Mouse (Mus musculus): ENCODE results near the gene Dab2. TPM values are rescaled to one million over a fixed set of nuclear protein-coding genes. Genes with fewer than 3 reads are reported as not detected.

Gene Dab2
- total RNA-seq (2021): 10 to 100 TPM; 45.2 to 49.0 TPM

DNA sequence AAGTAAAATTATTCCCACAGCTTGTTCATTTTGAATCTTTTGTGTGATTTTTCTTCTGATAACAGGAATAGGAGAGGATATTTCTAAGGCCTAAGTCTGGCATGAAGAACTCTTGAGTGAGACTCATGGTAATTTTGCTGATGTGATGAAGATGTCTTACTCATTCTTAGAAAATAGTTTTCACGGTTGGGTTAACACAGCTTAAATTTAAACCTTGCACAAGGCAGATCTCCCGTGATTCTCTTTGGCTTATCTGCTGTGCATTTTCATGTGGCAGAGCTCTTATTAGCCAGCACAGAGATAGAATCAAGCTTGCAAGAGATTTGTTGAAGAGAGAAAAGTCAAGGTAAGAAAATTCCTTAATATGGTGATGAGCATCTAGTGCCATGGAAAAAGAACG, at the start of gene Dab2:
Gene Dab2 (plus strand): TSS at position 235 of the 400 bp plus-strand sequence.
- DNase-seq: no peak

DNA sequence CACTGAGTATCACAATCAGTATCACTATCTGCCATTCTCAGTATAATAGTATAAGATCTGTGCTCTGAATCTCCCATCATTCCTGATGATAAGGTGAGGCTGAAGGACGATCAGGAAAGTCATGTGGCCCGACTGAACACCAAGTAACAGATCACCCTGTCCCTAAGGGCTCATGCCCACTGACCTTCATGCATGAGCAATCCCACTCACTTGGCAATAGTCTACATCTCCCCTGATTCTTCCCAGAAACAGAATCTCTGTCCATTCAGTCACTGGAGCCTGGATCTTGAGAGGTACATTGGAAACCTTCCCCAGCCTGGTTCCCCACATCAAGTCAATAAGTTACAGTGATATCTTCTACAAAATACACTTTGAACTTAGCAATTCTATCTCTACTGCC, 46.1 kb upstream of the Dab2 start:
- DNase-seq: no peak

DNA sequence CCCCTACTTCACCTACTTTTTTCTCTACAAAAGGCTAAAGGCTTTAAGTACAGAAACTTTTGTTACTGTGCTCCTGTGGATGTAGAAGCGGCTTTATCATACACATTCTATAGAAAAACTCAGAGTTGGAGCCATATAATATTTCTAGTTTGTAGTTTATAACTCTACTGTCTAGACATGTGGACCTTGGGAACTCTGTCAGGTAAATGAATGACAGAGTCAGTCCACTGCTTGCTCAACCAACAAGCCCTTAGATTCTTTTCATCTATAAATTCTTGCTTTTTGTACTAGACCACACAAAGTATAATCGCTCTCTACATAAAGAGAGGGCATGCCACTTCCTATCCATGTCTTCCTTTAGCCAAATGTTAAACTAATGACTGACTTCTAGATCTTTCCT, 45.2 kb upstream of the Dab2 start:
- DNase-seq: no peak

DNA sequence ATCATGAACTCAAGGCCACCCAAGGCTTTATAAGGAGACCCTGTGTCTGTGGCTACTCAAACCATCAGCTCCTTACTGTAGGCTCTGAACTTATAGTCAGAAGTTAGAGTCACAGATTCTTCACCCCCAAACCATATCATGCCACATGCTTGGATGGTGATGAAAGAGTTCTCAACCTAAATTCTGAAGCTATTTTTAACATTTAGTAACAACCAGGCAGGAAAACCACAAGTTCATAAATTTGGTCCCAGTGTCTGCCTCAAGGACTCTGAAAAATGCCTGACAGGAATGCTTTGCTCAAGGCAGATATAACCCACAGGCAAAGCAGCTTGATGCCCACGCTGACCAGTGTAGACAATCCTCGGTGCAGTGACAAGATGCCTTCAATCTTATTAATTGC, 42.5 kb upstream of the Dab2 start:
- DNase-seq: no peak

DNA sequence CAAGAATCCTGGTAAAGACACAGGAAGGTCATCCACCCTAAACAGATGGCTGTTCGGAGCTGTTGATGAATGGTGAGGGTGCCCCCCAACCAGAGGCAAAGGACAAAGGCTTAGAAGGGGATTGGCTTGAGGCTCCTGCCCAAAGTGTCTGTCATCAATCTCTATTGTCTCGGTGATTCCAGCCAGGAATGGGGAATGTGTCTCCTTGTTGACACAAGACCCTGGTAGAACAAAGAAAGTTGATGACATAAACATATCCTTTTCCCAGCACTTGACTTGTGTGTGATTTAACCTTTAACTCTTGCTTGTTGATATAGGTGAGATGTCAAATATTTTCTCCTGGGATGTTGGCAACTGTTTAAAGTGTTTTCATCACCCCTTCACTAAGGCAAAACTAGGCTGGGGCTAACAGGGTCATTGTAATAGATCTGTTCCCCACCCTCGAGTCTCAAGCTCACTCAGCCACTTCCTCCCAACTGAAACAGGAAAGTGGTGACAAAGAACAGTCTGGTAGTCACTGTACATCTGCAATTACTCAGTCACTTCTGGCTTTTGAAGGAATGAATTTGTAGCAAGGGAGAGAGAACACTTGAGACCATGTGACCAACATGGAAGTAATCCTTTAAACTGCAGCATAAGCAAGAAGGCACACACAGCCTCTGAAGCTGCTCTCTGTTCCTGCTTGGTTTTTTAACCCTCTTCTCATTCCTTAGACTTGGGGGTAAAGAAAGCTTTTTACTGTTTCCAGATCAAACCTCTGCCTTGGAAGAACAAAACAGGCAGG, 39.4 kb upstream of the Dab2 start:
- DNase-seq: peak; percentile 18

DNA sequence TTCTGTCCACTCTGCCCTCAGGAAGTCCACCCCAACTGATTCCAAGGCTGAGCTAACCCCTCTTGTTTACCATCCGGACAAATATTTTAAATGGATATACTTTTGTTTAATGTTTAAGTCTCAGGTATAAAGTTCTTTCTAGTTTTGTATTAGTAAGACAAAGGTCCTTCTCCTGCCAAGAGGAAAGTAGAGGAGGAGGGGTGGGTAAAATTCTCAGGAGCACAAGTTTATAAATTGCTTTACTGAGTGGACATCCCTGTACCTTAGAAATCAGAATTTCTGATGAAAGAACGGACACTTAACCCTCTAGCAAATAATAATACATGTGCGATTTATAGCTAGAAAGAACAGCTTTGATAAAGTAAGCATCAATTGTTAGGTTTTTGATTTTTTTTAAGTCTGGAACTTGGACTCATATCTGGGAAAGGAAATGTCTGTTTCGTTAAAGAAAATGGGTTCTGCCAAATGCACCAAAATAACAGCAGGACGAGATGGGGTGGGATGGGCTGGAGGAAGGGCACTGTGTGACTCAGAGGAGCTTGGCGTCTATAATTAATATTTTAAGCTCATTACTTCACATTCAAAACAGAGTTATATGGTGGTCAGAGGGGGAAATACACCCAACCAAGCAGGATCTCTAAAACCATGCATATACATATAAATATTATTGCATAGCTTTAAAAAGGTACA, 38.7 kb upstream of the Dab2 start:
- peak; percentile 14 for DNase-seq

GRCm38 (mm10) chr15:6267147-6267758, 32.3 kb upstream of the Dab2 start:
- DNase-seq: no peak

- DNase-seq: peak; percentile 30
Observed at GRCm38 (mm10) chr15:6278606-6279468, 20.8 kb upstream of the Dab2 start.

- no peak for DNase-seq
Observed at GRCm38 (mm10) chr15:6280021-6280451, 19.6 kb upstream of the Dab2 start.

GRCm38 (mm10) chr15:6283249-6283648, 16.3 kb upstream of the Dab2 start:
- no peak for DNase-seq

DNA sequence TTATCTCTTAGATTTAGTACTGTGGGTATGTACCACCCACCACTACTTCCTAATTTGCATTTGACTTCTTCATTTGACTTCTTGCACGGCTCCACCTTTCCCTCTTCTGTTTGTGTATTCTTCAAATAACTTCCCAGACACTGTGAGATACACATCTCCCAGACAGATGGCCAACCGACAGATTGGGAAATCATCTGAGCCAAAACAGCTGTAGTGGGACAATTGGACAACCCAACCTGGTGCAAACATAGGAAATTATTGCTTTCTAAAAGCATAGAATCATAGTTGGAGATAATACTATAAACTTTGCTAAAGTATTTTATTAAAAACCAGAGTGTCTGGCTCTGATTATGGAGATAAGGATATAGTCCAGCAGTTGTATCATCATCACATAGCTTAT, 3.5 kb upstream of the Dab2 start:
- no peak for DNase-seq

DNA sequence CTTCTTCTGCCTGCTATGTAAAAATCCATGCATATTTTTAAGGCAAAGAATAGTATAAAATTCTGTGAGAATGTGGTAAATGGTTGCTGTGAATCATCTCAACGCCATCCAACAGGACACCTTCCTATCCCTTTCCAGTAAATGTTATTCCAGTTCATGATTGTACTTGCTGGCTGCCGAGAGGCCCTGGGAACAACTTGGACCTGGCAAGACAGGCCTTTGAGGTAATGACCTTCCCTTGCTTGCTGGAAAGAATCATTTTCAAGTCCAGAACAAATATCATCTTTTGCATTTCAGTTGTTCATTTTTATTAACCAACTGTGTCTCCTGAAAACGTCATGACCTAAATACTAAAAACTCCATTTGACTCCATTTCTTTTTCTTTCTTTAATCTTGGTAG, 862 bp upstream of the Dab2 start:
- no peak for DNase-seq

GRCm38 (mm10) chr15:6302219-6302618, 2.6 kb downstream of the Dab2 start:
- no peak for DNase-seq

DNA sequence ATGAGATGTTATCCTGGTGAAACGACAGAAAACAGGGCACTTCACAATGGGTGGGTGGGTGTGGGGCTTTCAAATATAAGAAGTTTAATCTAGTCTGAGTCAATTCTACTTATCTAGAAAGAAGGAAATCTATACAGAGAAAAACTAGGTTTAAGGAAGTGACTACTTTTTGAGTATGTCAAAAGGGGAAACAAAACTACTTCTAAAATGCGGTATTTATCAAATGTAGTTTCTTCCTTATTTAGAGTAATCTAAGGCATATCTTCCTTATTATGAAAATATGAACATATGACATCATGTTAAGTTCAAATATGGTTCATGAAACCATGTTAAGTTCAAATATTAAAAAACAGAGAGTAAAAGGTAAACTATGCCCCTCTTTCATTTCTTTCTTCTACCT, 4.2 kb downstream of the Dab2 start:
- DNase-seq: no peak

DNA sequence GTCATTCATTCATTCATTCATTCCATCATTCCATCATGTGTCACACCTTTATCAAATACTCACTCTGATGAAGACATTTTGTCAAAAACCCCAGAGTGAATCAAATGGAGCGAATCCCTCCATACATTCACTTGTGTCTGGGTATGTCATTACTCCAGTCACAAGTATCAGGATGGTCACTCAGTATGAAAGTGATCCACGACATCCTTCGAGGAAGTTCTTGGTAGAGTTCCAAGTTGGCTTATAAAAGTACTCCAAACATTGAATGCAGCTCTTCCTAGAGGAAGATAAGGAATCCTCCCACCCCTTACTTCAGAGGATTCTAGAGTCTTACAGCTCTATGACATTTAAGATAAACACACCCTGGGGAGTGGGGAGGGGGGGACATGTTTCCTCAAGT, 10.0 kb downstream of the Dab2 start:
- no peak for DNase-seq

- DNase-seq: no peak
Observed at GRCm38 (mm10) chr15:6310417-6310816, 10.8 kb downstream of the Dab2 start.

DNA sequence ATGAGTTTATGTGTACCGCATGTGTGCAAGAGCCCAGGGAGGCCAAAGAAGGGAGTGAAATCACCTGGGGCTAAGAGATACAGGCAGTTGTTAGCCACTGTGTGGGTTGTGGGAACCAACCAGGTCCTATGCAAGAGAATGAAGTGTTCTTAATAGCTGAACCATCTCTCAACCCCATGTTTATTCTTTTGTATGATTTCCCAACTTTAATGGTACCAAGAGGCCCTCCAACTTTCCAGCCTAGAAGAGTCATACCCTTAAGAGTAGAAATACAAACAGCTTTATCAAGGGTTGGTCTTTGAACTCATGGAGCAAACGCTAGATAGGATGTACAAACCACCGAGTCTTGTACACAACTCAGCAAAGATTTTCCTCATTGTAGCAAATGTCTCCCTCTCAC, 12.8 kb downstream of the Dab2 start:
- no peak for DNase-seq

DNA sequence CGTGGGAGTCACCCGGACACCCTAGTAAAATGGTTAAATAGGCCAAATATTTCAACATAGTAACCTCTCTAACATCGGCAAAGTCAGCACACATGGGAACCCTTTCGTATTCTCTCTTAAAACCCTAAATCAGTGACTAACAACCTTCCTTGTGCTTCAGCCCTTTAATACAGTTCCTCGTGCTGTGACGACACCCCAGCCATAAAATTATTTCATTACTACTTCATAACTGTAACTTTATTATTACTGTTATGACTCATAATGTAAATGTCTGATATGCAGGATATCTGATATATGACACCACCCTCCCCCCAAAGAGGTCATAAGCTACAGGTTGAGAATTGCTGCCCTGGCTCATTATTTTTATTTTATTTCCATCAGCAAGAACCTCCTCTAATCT, 19.8 kb downstream of the Dab2 start:
- no peak for DNase-seq

DNA sequence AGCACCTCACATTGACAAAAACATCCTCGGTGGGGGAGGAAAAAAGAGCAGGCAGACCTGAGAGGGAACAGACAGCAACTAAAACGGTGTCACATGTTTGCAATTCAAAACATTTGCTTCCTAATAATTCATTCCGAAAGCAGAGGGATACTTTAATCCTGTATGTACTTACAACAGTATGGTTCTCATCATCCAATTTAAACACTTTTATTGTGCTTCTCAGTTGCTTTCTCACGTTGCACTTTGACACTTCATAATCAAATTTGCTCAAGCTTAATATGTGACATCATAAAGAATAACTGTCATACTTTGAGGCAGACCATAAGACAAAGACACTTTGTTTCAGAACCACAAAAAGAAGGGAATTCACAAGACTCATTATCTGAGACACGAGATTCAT, 20.9 kb downstream of the Dab2 start:
- DNase-seq: no peak

DNA sequence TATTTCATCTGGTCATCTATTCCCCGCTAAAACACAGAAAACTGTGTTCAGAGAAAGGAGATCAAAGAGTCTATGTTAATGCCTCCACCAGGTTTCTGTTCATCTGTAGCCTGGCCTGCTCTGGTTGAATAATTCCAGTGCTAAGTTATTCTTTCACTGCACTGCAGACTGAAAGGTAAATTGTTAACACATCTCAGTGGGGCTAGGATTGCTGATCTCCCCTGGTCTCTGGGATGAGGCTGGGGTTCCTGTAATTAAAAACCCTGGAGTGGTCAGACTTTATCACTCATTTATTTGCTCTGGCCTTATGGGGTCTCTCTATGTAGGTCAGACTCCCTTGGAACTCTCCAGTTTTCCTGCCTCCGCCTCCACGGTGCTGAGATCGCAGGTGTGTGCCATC, 21.7 kb downstream of the Dab2 start:
- no peak for DNase-seq

DNA sequence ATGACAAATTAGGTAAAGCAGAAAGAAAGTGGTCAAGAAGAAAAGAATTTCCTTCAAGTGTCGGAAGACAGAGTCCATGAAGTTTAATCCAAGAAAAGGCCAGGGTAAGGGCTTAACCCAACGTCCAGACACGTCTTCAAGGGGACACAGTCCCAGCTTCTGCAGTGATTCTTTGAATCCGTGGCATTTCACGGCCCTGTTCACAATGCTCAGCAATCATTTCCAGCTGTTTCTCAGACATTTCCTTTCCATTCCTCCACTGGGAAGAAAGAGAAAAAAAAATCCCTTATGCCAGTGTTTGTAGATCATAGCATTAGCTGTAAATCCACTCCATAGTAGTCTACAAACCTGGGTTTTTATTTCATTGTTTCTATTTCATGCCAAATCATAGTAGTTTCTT, 22.7 kb downstream of the Dab2 start:
- no peak for DNase-seq

DNA sequence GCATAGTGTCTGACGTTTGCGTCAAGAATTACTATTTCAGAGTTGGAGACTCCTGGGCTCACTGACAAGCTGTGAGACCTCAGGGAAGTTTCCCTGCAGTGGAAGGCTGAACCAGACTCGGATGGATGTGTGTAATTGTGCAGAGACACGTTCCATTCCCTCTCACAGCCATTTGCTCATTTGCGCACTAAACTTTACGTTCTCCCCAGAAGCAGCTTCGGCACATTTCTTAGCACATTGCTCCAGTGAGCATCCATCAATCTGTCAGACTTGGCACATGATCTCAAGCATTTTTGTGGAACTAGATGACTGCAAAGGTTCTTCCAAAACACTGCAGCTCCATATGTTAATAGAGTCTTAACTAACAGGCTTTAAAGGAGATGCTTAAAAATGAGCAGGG, 24.0 kb downstream of the Dab2 start:
- DNase-seq: no peak

- DNase-seq: no peak
Observed at GRCm38 (mm10) chr15:6325443-6325842, 25.9 kb downstream of the Dab2 start.
